Mouse (Mus musculus) layer of hippocampus, adult 8-10 months (tissue): ENCODE measurements around the gene Znfx1. TPM values are rescaled to one million over a fixed set of nuclear protein-coding genes. Genes with fewer than 3 reads are reported as not detected.

ENCODE experiments used
- DNase-seq, 2 experiments: peaks; one replicate each; pipeline ENCODE4 v3.0.0; 2022; ENCODE audit warnings: low spot score in 2 of 2
- total RNA-seq, 4 experiments: library from RNA; stranded (reverse); gene quantifications; 2 replicates each; pipeline ENCODE4 v1.2.4; 2022

Gene Znfx1
- total RNA-seq: 10 to 100 TPM; 52.2 to 54.7 (median 52.5) TPM

DNA sequence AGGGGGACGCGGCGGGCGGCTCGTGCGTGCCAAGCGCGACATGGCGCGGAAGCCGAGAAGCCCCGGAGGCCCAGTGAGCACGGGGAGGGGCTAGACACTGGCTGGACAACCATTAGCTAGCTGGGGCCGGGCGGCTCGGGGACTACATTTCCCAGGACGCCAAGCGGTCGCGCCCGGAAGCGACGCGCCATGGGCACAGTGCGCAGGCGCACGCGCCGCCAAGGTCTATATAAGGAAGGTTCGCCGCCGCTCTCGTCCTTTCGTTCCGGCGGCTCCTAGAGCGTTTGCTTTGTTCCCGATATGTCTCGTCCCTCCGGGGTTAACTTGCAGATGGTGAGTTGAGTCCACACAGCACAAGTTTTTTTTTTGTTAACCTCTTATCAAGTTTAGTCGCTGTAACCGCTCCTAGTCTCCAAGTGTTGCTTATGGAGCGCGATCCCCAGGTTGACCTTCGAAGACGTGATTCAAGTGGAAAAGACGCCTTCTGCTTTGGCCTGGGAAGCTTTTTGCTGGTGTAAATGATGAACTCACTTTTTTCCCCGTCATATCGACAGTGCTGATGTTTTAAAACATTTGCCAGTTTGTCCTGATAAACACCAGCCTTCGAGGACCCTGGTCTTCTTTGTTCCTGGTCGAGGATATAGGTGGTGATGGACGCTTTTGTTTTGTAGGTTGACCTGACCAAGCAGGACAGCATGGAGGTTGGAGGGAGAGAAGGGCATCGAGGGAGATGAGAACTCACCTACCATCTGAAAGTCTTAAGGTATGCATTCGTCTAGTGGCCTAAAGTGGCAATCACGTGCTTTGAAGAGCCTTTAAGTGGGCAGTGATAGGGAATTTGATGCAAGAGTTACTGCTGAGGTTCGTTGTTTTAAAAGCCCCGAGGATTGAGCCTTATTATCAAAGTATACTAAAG lies at the start of gene Znfx1:
TSS of gene Znfx1 (minus strand) at position 51 of the 916 bp plus-strand sequence.
- DNase-seq: peak; percentile 93 to 97

GRCm38 (mm10) chr2:167112259-167112658 lies 49.4 kb upstream of the Znfx1 start:
- DNase-seq: no peak

DNA sequence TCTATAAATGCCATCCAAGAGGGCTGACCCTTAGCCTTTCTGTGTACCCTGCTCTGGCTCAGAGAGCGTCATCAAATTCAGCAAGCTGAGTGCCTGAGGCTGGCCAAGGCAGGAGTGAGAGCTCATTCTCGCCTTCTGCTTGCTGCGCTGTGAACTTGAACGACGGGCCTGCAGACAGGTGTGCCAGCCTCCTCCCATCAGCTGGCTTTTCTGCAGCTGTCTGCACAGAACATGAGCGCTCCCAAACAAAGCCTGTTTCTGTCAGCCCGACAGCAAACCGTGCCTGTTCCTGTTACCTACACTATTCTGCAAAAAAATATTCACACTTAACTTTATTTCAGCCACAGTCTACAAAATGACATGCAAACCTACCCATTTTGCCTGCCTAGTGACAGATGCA lies 46.7 kb upstream of the Znfx1 start:
- no peak for DNase-seq

- DNase-seq: no peak
Observed at GRCm38 (mm10) chr2:167103546-167103945, 40.7 kb upstream of the Znfx1 start.

- DNase-seq: no peak
Observed at GRCm38 (mm10) chr2:167101743-167102441, 39.1 kb upstream of the Znfx1 start.

GRCm38 (mm10) chr2:167094688-167095087 lies 31.9 kb upstream of the Znfx1 start:
- no peak for DNase-seq

GRCm38 (mm10) chr2:167093171-167093900 lies 30.5 kb upstream of the Znfx1 start:
- DNase-seq: no peak

DNA sequence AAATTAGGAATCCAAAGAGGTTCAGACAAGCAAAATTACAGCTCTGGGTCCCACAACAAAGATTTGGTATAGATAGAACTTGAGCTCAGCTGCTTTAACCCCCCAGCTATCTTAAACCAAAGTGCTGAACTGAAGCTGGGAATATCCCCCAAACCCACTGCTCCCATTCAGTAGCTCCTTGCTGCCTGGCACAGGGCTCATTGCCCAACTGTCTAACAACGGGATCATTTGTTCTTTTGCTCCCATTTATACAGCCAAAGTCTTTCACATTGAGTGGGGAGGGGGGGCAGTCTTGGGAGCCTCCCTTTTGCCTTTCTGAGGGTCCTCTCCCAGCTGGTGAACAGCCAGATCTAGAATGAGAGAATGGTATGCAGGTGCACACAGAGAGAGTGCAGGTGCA lies 27.5 kb upstream of the Znfx1 start:
- DNase-seq: no peak

GRCm38 (mm10) chr2:167086836-167087235 lies 24.0 kb upstream of the Znfx1 start:
- no peak for DNase-seq

GRCm38 (mm10) chr2:167086092-167086491 lies 23.3 kb upstream of the Znfx1 start:
- no peak for DNase-seq

- no peak for DNase-seq
Observed at GRCm38 (mm10) chr2:167081639-167082038, 18.8 kb upstream of the Znfx1 start.

GRCm38 (mm10) chr2:167081135-167081534 lies 18.3 kb upstream of the Znfx1 start:
- DNase-seq: no peak

GRCm38 (mm10) chr2:167080387-167080786 lies 17.6 kb upstream of the Znfx1 start:
- DNase-seq: no peak

DNA sequence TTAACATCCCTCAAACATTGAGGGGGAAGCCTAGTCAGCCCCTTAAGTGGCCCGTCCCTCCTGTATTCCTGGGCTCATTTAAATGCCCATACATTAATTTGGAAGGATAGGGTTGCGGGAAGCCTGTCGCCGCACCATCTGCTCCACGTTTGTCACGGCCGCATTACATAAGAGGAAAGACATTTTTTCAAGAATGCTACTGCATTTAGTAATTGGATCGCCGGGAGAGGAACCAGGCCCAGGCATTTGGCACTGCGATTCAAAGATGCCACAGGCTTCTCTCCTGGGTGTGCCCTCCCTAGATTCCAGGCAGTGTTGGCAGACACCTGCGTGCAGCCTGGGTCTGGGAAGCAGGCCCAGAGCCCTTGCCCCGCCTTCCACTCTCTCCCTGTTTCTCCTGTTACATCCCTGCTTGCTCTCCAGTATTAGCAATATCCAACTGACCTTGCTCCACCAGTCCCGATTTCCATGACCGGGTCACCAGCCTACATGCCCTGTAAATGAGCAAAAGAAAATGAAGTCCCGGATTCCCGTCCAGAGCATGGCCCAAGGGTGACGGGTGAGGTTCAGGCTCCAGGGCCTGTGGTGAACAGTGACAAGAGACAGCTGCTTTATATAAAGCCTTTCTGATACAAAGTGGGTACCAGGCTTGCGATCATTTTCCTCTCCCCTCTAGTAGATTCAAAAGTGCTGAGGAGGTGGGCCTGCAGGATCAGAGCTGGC lies 16.9 kb upstream of the Znfx1 start:
- peak; percentile 76 to 78 for DNase-seq

DNA sequence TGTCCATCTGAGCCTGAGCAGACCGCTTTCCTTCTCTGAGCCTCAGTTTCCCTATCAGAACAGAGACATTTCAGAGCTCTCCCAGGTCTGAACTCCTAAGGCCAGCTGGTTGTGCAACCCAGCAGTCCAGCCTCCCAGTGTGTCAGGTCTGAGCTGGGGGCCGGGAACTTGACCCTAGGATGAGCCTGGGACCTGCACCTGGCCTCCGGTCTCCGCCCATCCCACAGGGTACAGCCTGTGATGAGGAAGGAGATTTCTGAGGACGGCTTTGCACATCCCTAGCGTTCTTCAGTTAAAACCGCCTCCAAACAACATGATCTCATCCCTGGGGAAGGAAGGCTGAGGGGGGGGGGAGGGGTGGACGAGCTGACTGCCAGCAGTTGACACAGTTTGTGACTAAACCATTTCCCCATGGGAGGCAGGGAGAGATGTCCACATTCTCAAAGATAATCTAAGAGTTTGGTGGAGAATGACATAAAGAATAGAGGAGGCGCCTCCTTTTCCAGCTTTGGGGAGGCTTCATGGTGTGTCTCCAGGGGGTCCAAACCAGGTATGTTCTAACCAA lies 16.2 kb upstream of the Znfx1 start:
- no peak for DNase-seq

- DNase-seq: no peak
Observed at GRCm38 (mm10) chr2:167078486-167078885, 15.7 kb upstream of the Znfx1 start.

GRCm38 (mm10) chr2:167077199-167077962 lies 14.6 kb upstream of the Znfx1 start:
- no peak for DNase-seq

GRCm38 (mm10) chr2:167076759-167077158 lies 13.9 kb upstream of the Znfx1 start:
- DNase-seq: no peak

DNA sequence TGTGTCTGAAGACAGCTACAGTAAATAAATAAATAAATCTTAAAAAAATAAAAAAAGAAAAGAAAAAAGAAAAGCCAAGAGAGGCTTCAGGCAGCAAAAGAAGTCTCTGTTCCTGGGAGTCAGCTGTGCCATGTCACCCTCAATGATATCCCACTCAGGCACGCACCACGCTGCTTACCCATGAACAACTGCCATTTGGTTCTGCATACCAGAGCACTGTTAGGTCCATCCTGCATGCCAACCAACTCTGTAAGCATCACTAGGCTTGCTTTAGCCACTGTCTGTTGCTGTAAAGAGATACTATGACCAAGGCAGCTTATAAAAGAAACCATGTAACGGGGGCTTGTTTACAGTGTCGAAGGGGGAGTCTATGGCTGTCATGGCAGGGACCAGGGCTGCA lies 13.5 kb upstream of the Znfx1 start:
- DNase-seq: no peak

DNA sequence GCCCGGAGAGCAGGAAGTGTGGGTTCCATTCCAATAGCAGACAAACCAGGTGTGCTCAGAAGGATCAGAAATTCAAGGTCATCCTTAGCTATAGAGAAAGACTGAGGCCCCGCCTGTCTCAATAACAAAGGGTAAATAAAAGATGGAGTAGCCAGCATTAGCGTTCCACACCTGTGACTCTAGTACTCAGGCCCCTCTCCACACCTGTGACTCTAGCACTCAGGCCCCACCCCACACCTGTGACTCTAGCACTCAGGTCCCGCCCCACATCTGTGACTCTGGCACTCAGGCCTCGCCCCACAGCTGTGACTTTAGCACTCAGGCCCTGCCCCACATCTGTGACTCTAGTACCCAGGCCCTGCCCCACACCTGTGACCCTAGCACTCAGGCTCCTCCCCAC lies 11.8 kb upstream of the Znfx1 start:
- DNase-seq: no peak
